Mouse (Mus musculus) right cerebral cortex, postnatal 36 days (tissue): Measurements from ENCODE around the gene Olfr394.
"Not testable (repeated sequence)": the region's sequence is repeated elsewhere in the genome, so short reads cannot be mapped to it uniquely, and the experiment has no call there.

Source experiments
- DNase-seq, 2 experiments: peaks; one replicate each; pipeline ENCODE4 v3.0.0; 2022; ENCODE audit warnings: low spot score in 2 of 2, mixed read lengths in 1 of 2

Gene Olfr394

GRCm38 (mm10) chr11:73890671-73891070, at the start of gene Olfr394:
Gene Olfr394 (minus strand): TSS chr11:73890771.
- DNase-seq: no peak

GRCm38 (mm10) chr11:73936377-73936776, 45.8 kb upstream of the Olfr394 start, which contains the start of gene Olfr23:
Gene Olfr23 (plus strand): TSS chr11:73936677.
- DNase-seq: no peak

- DNase-seq: not testable (repeated sequence)
Observed at GRCm38 (mm10) chr11:73909199-73909598, 18.6 kb upstream of the Olfr394 start, which contains the start of gene Olfr395. Gene Olfr395 (minus strand): TSS chr11:73909299.

- no peak for DNase-seq
Observed at GRCm38 (mm10) chr11:73851354-73851753, 39.2 kb downstream of the Olfr394 start, which contains the start of gene Olfr393. Gene Olfr393 (minus strand): TSS chr11:73851454.
